Mouse (Mus musculus) kidney, postnatal 14 days (tissue): ENCODE results near the gene Lrrc10.
"Not testable (repeated sequence)": the region's sequence is repeated elsewhere in the genome, so short reads cannot be mapped to it uniquely, and the experiment has no call there.

Source experiments
- DNase-seq: peaks from one replicate; pipeline ENCODE4 v3.0.0; 2022; ENCODE audit warnings: mixed read lengths

Gene Lrrc10

DNA sequence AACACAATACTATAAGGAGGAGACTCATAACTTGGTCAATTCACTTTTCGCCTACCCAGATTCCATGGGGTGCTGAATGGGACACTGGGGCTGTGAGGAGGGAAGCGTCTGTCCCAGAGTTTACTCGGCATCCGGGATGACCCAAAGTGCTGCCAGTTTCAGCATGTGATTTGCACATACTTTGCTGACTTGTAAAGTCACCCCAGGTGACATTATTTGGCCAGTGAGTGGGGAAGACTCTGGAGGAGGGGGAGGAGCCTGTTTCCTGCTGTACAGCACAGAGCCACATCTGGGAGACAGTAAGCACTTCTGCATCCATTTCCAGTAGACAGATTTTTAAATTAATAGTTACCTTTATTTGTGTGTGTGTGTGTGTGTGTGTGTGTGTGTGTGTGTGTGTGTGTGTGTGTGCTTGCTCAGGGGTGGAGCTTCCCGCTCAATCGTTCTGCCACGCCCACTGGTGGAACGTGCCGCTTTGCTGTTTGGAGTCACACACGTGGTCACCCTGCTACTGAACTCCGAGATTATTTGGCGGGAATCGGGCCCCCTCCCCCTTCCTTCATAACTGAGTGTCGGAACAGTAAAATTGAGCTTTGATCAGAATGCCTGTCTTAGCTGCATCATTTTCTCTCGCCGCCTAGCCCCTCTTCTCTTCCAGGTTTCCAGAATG lies 1.5 kb upstream of the Lrrc10 start:
- DNase-seq, result not testable (repeated sequence)

DNA sequence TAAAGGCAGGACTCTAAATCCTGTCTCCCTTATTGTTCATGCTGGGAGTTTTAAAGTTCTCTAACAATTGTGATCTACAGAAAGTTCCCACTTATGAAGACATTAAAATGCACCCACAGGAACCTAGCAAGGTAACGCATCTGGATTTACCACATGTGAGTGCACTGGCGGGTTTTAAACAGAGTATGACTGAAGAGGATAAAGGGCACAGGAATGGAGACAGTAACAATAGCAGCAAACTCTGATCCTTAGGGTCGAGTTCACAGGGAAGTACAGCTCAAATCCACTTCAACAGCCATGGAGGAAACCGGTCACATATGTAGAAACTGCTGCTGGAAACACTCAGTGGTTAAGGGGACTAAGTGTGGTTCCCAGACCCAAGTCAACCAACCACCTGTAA lies 4.1 kb downstream of the Lrrc10 start:
- DNase-seq, result no peak

DNA sequence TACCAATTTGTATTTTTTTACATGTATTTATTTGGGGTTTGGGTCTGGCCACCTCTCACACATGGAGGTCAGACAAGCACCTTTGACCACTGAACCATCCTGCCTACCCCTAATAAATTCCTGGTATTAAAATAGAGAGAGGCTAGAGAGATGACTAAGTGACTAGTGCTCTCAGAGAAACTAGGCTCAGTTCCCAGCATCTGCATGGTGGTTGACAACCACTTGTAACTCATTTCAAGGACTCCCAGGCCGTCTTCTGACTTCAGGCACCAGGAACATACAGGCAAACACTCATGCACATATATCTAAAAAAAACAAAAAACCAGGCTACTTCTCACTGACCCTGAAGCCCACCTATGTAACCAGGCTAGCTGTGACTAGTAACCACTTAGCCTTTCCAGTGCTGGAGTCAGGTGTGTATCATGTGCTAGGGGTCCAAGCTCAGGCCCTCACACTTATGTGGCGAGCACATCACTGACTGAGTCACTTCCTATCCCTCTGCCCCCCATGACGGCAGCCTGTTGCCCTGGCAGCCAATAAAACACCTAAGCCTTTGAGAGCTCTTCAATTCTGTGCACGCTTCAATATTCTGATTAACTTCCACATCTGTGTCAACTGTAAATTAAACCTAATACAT lies 4.9 kb downstream of the Lrrc10 start:
- DNase-seq, result no peak

DNA sequence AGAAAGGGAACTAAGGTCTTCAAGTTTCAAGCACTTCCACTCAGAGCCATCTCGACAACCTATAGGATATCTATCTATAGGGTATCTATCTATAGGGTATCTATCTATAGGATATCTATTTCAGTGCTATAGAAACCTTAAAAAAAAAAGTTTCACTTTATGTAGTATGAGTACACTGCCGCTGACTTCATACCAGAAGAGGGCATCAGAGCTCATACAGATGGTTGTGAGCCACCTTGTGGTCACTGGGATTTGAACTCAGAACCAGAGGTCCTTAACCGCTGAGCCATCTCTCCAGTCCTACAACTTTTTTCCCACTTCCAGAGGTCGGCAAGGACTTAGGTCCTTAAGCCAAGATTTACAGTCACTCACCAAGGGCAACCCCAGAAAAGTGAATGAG lies 10.5 kb downstream of the Lrrc10 start:
- no peak for DNase-seq

DNA sequence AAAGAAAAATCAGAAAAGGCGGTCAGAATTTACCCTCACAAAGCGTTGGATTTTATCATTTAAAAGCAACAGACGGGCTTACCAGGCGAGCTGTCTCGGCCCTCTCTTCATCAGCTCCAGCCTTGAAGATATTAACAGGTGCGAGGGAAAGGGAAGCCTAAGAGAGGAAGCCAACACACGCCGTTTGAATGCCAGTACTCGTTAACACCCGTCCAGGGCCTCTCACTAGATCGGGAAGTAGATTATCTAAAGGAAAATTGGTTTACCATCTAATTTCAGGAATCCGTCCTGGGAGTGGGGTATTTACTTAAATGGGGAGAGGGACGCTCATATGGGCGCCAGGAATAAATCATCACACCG lies 17.7 kb downstream of the Lrrc10 start:
- no peak for DNase-seq

DNA sequence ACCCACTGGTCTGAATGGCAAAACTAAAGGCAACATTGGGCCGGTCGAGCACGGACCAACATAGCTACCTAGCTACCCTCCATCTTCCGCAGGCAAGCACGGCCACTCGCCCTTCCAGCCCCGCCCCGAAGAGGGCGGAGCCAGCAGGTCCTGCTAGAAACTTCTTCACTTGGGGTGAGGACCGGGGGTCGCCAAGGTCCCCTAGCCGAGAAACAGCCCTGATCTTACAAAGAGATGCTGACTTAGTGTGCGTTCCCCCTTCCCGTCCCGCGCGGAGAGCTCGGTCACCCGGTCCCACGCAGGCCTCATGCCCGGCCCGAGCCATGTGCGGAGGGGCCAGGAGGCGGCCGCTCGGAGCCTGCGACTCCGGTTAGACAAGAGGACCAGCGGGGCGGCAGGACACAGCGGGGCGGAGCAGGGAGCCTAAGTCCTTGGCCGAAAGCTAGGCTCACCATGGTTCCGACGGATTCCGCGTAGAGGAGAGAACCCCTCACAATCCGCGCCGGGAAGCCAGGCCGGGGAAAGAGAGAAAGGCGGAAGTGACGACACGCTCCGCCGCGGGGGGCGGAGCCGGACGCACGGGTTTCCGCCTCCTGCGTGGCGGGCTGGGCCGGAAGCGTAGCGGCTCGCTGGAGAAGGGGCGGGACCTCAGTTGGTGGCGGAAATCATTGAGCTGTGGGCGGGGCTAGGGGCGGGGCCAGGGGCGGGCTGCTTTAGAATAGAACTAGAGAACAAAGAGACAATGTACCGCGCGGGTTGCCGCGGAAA lies 18.3 kb downstream of the Lrrc10 start, which contains the start of gene Cct2:
Gene Cct2, minus strand, starts transcription at position 561 of the 768 bp plus-strand sequence.
- peak; percentile 95 for DNase-seq

DNA sequence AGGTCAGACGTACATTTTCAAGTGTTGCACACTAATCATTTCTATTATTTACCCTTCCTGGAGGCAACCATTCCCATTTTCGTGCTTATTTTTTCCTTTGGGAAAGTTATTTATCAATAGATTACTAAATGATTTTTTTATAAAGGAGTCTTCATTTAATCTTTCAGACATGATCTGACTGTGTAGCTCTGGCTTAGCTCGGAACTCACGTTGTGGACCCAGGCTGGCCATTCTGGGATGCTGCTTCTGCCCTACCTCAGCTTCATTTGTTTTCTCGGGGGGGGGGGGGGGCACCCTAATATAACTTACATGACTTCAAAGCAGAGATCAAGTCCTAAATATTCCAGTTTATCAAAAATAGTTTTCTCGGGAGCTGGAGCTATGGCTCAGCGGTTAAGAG lies 18.9 kb downstream of the Lrrc10 start:
- DNase-seq, result no peak

DNA sequence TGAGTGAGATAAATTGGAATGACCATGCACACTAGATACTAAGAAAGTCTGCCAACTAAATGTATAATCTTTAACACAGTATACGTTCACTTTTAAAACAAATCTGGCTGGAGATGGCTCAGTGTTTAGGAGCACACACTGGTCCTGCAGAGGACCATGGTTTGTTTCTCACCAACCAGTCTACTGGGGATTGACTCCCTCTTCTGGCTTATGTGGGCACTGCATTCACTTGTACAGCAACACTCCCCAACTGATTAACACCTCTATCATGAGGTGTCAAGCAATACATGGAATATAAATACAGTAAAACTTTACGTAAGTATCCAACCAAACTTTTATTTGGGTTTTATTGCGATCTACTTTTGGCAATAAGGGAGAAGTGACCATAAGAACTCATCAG lies 24.0 kb downstream of the Lrrc10 start:
- DNase-seq, result no peak

DNA sequence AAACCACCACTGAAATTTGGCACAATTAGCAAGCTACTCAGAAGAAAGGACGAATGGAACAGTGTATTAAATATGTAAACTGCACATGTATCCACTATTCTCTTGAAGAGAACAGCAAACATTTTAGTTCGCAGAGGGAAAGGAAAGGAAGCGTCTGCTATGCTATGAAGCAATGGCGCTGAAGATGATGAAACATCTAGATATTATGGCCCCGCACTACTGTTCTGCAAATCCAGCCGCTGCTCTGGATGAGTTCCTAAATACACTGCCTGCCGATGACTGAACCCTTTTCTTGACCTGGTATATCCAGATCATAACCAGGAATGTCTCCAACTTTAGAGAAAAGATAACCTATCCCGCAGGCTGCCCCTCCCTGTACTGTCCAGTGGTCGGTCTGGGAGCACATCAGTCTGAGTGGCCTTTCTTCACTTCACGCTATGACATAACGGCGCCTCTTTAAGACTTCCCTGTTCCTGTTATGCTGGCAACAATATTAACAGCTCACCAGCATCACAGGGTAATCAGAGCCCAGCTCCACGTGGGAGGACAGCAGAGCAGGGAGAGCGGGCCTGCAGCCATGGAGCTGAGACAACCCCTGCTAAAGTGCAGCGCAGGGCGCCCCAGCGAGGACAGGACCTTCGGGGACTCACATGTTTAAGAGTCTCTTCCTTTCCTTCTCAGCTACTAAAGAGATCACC lies 27.2 kb downstream of the Lrrc10 start:
- no peak for DNase-seq

DNA sequence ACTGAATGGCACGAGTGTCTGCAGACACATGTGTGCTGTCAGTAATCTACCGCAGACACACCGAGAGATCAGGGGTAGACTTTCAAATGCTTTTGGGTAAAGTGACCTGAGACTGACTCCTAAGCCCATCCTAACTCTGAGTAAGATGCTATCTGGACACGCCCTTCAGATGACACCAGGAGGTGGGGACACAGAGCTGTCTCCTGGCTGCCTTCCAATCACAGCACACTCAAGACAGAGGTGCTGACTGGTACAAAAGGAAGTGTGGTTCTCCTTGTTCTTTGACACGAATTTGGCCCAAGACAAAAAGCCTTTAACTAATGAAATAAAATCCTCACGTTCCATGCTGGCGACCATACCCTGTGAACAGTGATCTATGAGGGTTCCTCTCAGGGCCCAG lies 28.0 kb downstream of the Lrrc10 start:
- no peak for DNase-seq

DNA sequence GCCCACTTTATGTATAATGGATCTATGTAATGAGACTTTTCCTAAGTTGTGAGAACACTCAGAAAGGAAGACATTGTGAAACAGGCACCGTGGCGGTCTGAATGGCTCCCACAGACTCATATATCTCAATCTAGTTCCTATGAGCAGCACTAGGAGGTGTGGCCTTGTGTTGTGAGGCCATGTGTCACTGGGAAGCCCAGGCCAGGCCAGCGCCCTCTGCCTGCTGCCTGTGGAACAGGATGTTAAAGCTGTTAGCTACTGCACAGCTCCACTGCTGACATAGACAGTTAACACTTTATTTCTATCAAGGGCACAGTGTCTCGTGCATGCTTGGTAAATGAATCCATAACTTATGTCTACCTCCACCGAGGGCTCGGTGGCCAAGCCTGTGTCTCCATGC lies 33.1 kb downstream of the Lrrc10 start:
- peak; percentile 23 for DNase-seq

DNA sequence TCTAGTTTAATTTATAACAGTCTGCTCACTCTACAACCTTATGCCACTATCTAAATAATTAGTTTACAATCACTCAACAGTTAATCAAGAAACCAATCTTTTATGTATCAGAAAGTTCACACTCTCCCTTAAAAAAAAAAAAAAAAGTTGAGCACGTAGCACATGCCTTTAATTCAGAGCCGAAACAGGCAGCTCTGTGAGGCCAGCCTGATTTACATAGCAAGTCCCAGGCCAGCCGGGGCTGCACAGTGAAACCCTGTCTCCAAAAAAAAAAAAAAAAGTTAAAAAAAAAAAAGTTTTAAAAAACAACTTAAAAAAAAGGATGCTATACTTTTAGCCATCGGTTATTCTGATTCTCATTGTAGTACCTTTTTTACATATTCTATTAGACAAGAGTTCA lies 36.2 kb downstream of the Lrrc10 start:
- DNase-seq, result no peak

DNA sequence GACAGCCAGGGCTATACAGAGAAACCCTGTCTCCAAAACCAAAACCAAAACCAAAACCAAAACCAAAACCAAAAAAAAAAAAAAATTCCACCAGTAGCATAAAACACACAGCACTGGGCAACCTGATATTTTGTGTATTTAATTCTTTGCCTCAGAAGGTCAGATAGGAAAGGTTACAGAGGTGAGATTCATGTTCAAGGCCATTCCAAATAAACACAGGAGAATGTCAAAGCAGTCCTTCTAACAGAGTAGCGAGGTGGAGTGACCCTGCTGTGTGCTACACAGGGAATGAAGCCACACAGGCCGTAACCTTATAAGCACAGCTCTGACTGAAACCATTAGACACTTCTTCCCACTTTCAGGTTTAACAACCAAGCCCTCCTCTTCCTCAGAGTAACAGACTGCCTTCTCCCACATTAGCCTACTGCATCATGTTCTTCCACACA lies 36.8 kb downstream of the Lrrc10 start:
- no peak for DNase-seq

DNA sequence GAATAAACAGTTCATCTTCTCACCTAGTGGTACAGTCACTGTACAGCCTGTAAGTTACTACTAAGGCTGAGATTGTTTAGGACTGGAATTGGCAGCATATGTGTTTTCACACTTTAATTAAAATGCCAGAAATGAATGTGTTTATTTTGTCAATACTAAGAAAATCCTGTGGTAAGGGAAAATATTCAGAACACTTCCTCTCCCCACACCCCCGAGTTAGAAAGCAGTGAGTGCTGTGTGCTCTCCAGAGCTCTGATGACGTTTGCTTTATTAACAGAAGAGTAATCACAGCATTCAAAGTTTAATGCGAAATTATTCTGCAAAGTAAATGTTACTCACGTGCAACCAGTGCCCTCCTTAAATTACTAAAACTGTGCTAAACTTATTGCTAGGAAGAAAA lies 44.5 kb downstream of the Lrrc10 start:
- peak; percentile 21 for DNase-seq

DNA sequence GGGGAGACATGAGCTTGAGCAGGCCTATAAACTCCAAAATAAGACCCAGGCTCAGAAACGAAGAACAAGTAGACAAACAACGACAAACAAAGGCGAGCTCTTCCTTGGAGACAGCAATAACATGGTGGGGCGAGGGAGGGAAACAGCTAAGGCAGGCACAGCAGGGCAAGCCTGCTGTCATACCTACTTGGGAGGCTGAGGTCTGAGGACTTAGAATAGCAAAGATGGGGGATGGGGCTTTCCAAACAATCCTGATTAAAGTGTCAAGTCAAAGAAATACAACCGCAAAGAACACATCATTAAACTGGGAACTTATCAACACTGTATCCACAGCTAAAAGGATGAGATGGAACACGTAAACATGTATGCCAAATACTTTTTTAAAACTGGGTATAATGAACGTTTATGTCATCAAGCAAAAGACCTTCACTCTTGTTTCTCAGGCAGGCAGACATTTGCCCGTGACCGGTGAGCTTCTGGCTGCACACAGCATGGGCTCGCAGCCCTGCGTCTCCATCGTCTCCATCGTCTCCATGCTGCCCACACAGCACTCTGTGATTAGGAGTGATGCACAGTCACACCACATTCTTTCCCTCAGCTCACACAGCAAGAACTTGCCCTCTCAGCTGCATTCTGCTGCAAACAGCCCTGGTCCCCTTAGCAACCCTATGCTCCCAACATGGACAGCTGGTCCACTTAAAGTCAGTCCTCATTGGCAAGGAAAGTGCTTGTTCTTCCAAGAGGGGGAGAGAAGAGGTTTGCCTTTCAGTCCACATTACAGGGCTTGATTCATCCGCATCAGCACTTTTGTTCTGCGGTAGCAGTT lies 49.6 kb downstream of the Lrrc10 start:
- peak; percentile 58 for DNase-seq

DNA sequence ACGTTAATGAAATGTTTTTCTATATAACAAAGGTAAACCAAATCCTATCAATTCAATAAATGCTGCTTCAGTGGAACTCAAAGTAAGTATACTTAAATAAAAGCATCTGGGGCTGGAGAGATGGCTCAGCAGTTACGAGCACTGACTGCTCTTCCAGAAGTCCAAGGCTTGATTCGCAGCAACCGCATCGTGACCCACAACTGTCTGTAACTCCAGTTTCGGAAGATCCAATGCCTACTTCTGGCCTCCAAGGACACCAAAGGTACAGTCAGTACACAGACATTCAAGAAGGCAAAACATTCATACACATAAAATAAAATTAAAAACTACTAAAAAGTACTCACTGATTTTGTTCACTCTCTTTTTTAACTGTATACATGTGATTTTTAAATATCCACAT lies 51.0 kb downstream of the Lrrc10 start:
- DNase-seq, result no peak
